Mouse (Mus musculus) stomach, embryonic 14.5 days (tissue): ENCODE results near the gene Acap2. TPM values are rescaled to one million over a fixed set of nuclear protein-coding genes. Genes with fewer than 3 reads are reported as not detected.

Source experiments
- ATAC-seq: fragments of 200-750 bp; cut with Nextera tagmentation; 2 replicates; pipeline ENCODE4 v1.8.0; 2017; ENCODE audit warnings: low read depth, moderate TSS enrichment; ENCODE audit not compliant: insufficient number of reproducible peaks, insufficient read depth, low FRiP score
- H3K27ac ChIP-seq: fragments of 300-500 bp; sonication (generic); 2 replicates; pipeline ENCODE4 v1.5.1; 2014; ENCODE audit warnings: mild to moderate bottlenecking, low read length, moderate library complexity, mixed read lengths
- H3K27me3 ChIP-seq: fragments of 300-500 bp; sonication (generic); 2 replicates; pipeline ENCODE4 v1.6.1; 2014; ENCODE audit warnings: low read length, control low read depth, mixed read lengths; ENCODE audit not compliant: control insufficient read depth, insufficient read depth
- H3K36me3 ChIP-seq: fragments of 300-500 bp; sonication (generic); 2 replicates; pipeline ENCODE4 v1.6.1; 2014; ENCODE audit warnings: mild to moderate bottlenecking, control low read depth, low read length, moderate library complexity, mixed read lengths; ENCODE audit not compliant: control insufficient read depth, insufficient read depth
- H3K4me1 ChIP-seq: fragments of 300-500 bp; sonication (generic); 2 replicates; pipeline ENCODE4 v1.6.1; 2014; ENCODE audit warnings: low read length, control low read depth, mixed read lengths; ENCODE audit not compliant: control insufficient read depth, insufficient read depth
- H3K4me2 ChIP-seq: fragments of 300-500 bp; sonication (generic); replicated peaks from 2 replicates; pipeline ENCODE4 v1.6.1; 2014; ENCODE audit warnings: low read depth, low read length, control low read depth
- H3K4me3 ChIP-seq: fragments of 300-500 bp; sonication (generic); 2 replicates; pipeline ENCODE4 v1.5.1; 2014; ENCODE audit warnings: low read depth, low read length, control low read depth
- H3K9ac ChIP-seq: fragments of 300-500 bp; sonication (generic); replicated peaks from 2 replicates; pipeline ENCODE4 v1.6.1; 2014; ENCODE audit warnings: low read depth, mild to moderate bottlenecking, control low read depth, low read length, moderate library complexity, mixed read lengths
- H3K9me3 ChIP-seq: fragments of 300-500 bp; sonication (generic); 2 replicates; pipeline ENCODE4 v1.6.1; 2016; ENCODE audit warnings: low read depth, low read length, control low read depth; ENCODE audit not compliant: control insufficient read depth
- WGBS: fragments of 180-500 bp; shearing (Covaris S2); extraction: QIAGEN DNeasy Blood & Tissue Kit; methylation state at CpG from one replicate; pipeline ENCODE4 v1.1.7; 2014; 5-methylcytosine and 5-hydroxymethylcytosine counted together
- polyA plus RNA-seq: library from polyadenylated mRNA; unstranded; fragments of >200 nt; fragmentation: Nextera tagmentation; extraction: Ambion mirVana; gene quantifications from 2 replicates; pipeline ENCODE4 v1.2.1, GENCODE M21; 2014

The Acap2 gene
- polyA plus RNA-seq, 1 experiment from 2014 or later: 24.9 TPM

DNA sequence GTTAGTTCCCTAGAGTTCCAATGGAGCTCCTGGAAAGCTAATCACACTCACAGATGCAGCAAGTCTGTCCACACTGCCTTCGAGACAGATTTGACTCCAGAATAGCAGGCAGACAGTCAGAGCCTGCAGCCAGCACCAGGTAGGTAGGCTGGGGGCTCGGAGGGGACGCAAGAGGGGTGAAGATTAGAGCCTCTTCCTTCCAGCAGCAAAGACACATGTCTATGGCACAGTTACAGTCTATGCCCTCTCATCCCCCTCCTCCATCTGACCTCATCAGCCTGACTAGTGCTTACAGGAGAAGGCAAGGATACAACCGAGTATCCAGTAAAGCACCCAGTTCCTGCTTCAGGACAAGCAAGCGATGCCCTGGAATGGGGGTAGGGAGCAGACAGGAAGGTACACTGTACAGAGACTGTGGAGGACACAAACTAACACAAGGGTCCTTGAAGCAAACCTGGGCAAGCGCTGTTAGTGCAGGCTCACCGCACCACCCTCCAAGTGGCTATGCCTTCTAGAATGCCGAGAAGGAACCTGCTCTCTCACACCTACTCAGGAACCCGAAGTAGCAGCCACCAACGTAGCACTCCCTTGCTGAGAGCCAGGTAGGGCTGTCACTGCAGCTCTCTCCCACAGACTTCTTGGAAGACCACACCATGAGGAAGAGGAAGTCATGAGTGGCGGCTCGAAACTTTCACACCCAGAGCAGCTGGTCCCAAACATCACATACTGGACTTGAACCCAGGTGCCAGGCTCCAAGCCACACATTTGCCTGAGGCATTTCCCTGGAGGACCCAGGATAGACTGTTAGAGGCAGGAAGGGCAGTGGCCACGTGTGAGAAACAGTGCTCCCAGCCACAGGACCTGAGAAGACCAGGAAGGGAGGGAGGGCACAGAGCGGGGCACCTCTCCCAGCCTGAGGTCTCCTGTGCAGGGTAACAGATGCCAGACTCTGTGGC lies 131.6 kb downstream of the Acap2 start:
- H3K27me3 ChIP-seq: no peaks in the 10 kb centered on the region
- no peak overlapping the region for H3K4me3 ChIP-seq
- no peak for ATAC-seq
- H3K4me2 ChIP-seq: no peak overlapping the region
- no peaks in the 10 kb centered on the region for H3K36me3 ChIP-seq
- no peak overlapping the region for H3K9ac ChIP-seq
- WGBS: 81% methylated on average over 14 of the region's 14 CpGs
- peaks cover 19% of the 10 kb centered on the region; the same call in 1 of the 2 replicates for H3K4me1 ChIP-seq
- no peak overlapping the region for H3K27ac ChIP-seq
- no peaks in the 10 kb centered on the region for H3K9me3 ChIP-seq

DNA sequence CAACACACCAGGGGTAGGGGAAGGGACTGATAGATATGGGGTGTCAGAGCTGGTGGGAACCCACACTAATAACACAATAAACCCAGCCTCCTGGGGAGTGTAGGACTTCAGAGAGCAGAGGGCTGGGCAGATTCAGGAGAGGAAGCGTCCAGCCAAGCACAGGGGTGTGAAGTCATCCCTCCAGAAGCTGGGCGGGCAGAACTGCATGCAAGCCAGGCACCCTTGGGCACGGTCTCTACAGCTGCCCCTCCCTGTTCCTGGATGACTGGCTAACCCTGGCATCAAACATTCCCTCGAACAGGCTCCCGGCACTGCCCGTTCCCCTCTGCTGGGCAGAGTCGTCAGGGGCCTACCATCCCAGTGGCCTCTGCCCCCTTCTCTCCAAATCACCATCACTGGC lies 132.8 kb downstream of the Acap2 start:
- Histone ChIP-seq H3K36me3 (no peaks in the 10 kb centered on the region), H3K27me3 (no peaks in the 10 kb centered on the region), H3K9ac (no peak overlapping the region), H3K4me3 (no peak overlapping the region), H3K27ac (no peak overlapping the region), H3K4me1 (peaks cover 19% of the 10 kb centered on the region; the same call in 1 of the 2 replicates), H3K9me3 (no peaks in the 10 kb centered on the region), H3K4me2 (no peak overlapping the region)
- no peak for ATAC-seq
- WGBS: 84% methylated on average over 7 of the region's 7 CpGs

DNA sequence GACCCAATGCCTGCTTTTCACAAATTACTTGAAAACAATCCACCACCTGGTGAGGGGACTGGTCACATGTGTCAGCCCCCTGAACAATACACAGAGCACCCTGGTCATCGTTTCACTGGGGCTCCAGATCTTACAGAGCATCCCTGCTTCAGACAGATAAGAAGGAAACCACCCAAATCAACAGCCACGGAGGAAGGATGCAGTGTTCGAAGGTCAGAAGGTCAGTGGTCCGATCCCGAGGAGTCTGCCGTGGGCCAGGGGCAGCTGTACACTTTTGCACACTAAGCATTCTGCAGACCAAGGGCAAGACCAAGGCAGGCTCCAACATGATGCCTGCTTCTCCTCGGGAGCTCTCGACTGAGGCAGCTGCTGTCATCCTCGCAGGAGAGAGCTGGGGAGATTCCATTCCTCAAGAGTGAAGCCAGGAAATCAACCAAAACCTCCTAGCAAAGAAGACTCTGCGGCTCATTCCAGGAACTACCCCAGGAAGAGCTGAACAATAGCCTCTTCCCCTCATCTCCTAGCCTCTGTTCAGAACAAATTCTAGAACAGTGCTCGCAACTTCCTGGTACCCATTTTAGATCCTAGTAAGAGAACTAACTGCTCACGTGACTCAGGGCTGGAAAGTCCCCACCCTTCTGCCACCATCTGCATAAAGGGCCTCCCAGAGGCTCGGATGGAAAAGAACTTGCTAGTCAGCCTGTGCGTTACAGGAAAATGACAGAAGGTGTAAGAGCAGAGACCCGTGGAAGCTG lies 134.5 kb downstream of the Acap2 start:
- Histone ChIP-seq H3K27me3 (no peaks in the 10 kb centered on the region), H3K4me1 (peaks cover 19% of the 10 kb centered on the region; the same call in 1 of the 2 replicates), H3K4me3 (no peak overlapping the region), H3K27ac (peak overlapping the region; percentile 55; the same call in 1 of the 2 replicates), H3K4me2 (no peak overlapping the region), H3K9me3 (no peaks in the 10 kb centered on the region), H3K9ac (no peak overlapping the region), H3K36me3 (no peaks in the 10 kb centered on the region)
- 53% methylated on average over 15 of the region's 15 CpGs for WGBS
- no peak for ATAC-seq

DNA sequence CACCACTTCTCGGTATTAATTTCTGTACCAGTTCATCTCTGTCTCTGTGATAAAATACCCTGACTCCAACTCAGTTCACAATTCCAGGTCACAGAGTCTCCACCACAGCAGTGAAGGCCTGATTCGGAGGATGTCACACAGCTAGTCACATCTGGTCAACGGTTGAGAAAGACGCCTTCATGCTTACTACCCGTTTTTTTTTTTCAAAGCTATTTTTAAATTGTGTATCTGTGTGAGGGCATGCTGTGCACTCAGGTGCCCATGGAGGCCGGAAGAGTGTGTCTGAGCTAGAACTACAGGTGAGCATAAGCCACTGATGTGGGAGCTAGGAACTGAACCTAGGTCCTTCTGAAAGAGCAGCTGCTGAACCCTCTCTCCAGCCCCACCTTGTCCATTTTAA lies 136.3 kb downstream of the Acap2 start:
- Histone ChIP-seq H3K9me3 (no peaks in the 10 kb centered on the region), H3K9ac (no peak overlapping the region), H3K27ac (no peak overlapping the region), H3K4me1 (peaks cover 10% of the 10 kb centered on the region; the same call in 1 of the 2 replicates), H3K4me3 (no peak overlapping the region), H3K36me3 (no peaks in the 10 kb centered on the region), H3K27me3 (no peaks in the 10 kb centered on the region), H3K4me2 (no peak overlapping the region)
- no peak for ATAC-seq
- 90% methylated on average over 6 of the region's 6 CpGs for WGBS

DNA sequence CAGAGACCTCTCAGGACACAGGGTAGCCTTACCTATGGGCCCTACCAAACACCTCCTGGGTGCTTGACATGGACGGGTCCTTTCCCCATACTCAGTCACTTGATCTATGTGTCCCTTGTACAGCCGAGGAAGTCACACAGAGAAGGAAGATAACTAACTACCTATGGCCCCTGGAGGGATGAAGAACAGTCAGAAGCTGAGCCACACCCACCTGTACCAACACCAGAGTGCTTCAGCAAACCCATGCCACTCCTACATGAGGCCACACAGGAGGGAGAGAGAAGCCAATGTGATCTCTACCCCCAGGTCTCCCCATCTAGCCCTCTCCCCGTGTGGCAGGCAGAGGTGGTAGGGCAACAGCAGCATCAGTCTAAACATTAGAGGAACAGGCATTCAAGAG lies 138.1 kb downstream of the Acap2 start:
- peaks cover 15% of the 10 kb centered on the region; the same call in 1 of the 2 replicates for H3K4me1 ChIP-seq
- no peak overlapping the region for H3K9ac ChIP-seq
- no peaks in the 10 kb centered on the region for H3K36me3 ChIP-seq
- no peak overlapping the region for H3K4me3 ChIP-seq
- H3K27me3 ChIP-seq: no peaks in the 10 kb centered on the region
- H3K4me2 ChIP-seq: no peak overlapping the region
- no peak for ATAC-seq
- 63% methylated on average over 3 of the region's 3 CpGs for WGBS
- H3K27ac ChIP-seq: no peak overlapping the region
- no peaks in the 10 kb centered on the region for H3K9me3 ChIP-seq

DNA sequence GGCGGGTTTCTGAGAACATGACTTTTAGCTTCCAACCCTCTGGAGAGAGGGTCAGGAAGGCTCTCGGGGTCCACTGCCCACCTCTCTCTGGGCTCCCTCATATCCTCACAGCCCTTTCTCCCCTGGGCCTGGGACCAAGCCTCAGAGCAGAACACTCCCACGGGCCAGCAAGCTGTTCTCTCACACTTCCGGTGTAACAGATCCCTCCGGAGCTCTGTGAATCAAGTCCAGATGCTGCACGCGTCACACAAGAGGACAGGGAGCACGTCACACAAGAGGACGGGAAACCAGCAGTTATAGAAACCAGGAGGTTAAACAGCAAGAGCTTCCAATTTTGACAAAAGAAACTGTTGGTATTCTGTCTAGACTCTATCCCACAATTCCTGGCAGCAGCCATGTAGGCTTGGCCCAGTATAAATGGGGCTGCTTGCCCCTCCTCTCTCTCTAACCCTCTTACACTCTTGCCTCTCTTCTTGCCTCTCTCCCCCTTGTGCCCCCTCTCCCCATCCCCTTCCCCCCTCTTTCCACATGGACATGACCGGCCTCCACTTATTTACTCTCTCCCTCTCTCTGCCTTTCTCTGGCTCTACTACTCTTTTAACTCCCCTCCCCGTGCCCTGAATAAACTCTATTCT lies 139.7 kb downstream of the Acap2 start:
- no peak overlapping the region for H3K27ac ChIP-seq
- no peaks in the 10 kb centered on the region for H3K9me3 ChIP-seq
- H3K27me3 ChIP-seq: no peaks in the 10 kb centered on the region
- WGBS: 78% methylated on average over 11 of the region's 11 CpGs
- H3K4me2 ChIP-seq: no peak overlapping the region
- H3K9ac ChIP-seq: no peak overlapping the region
- H3K4me1 ChIP-seq: peaks cover 5% of the 10 kb centered on the region; the same call in 1 of the 2 replicates
- no peak for ATAC-seq
- H3K4me3 ChIP-seq: no peak overlapping the region
- H3K36me3 ChIP-seq: no peaks in the 10 kb centered on the region

DNA sequence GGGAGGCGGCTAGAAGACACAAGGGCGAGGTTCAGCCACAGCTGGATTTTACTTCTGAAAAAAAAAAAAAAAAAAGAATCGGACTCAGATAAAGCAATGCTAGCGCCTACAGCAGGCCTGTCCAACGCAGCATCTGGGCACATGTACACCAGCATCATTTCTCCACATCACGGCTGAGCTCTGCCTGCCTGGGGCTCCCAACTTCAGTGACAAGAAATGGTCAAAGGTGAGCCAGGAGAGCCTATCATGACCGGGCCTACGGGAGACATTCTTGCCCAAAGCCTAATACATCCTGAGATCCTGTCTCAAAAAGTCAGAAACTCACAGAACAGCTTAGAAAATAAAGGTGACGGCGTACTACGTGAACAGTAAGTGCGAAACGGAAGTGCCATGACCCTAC lies 140.3 kb downstream of the Acap2 start:
- Histone ChIP-seq H3K36me3 (no peaks in the 10 kb centered on the region), H3K4me3 (no peak overlapping the region), H3K4me1 (0 out of 2 replicates have a peak, but pooled peaks cover 5% of the 10 kb centered on the region), H3K4me2 (no peak overlapping the region), H3K27ac (no peak overlapping the region), H3K9me3 (no peaks in the 10 kb centered on the region), H3K9ac (no peak overlapping the region), H3K27me3 (no peaks in the 10 kb centered on the region)
- no peak for ATAC-seq
- 95% methylated on average over 13 of the region's 13 CpGs for WGBS

DNA sequence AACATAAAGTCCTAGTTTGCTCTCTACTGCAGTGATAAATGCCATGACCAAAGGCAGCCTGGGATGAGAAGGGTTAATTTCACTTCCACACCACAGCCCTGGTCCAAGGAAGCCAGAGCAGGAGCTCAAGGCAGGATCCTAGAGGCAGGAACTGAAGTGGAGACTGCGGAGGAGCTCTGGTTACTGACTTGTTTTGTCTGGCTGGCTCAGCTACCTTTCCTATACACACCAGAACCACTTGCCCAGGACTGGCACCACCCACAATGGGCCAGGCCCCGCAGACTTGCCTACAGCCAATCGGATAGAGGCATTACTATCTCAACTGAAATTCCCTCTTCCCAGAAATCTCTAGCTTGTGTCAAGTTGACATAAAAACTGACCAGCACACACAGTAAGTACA lies 140.8 kb downstream of the Acap2 start:
- H3K4me2 ChIP-seq: no peak overlapping the region
- no peak overlapping the region for H3K4me3 ChIP-seq
- H3K27me3 ChIP-seq: no peaks in the 10 kb centered on the region
- 0 out of 2 replicates have a peak, but pooled peaks cover 5% of the 10 kb centered on the region for H3K4me1 ChIP-seq
- ATAC-seq: no peak
- no peaks in the 10 kb centered on the region for H3K9me3 ChIP-seq
- no peak overlapping the region for H3K27ac ChIP-seq
- H3K36me3 ChIP-seq: no peaks in the 10 kb centered on the region
- H3K9ac ChIP-seq: no peak overlapping the region
- 95% methylated on average over 3 of the region's 3 CpGs for WGBS
